In genomic region chr12:33284344-33284936, GRCm38 (mm10) we compare ENCODE assay signal across 14 mouse cellular contexts.
"Had no signal": no experiment of that assay in that cellular context is flagged by ENCODE, and none has a peak within 500 bp of the region (broad histone marks: within the 10 kb centered on the region; RNA-seq: fewer than 3 reads in every experiment).

No protein-coding gene starts in this region.

- H3K27me3 ChIP-seq: limb, embryonic 12.5 days; liver, embryonic 13.5 days; midbrain, embryonic 15.5 days; neural tube, embryonic 13.5 days had no signal

- H3K4me2 ChIP-seq: limb, embryonic 12.5 days; liver, embryonic 13.5 days; midbrain, embryonic 15.5 days; neural tube, embryonic 13.5 days had no signal

- H3K4me3 ChIP-seq: limb, embryonic 12.5 days; liver, embryonic 13.5 days; midbrain, embryonic 15.5 days; neural tube, embryonic 13.5 days had no signal

- H3K36me3 ChIP-seq: limb, embryonic 12.5 days; liver, embryonic 13.5 days; midbrain, embryonic 15.5 days; neural tube, embryonic 13.5 days had no signal

- DNase-seq: layer of hippocampus, adult 9-11 months; layer of hippocampus, postnatal 36 days; liver; liver, embryonic 13.5 days; liver, postnatal 0 days; lung, postnatal 36 days; retina, postnatal 1 day; right cerebral cortex, postnatal 4 days; spleen, adult 18-20 months; thymus, adult 18-20 months; thymus, postnatal 14 days had no signal

- H3K27ac ChIP-seq: limb, embryonic 12.5 days; liver, embryonic 13.5 days; neural tube, embryonic 13.5 days had no signal

- H3K9me3 ChIP-seq: limb, embryonic 12.5 days; liver, embryonic 13.5 days; midbrain, embryonic 15.5 days; neural tube, embryonic 13.5 days had no signal

- ATAC-seq: liver, postnatal 0 days; midbrain, embryonic 15.5 days had no signal

- H3K9ac ChIP-seq: limb, embryonic 12.5 days; liver, embryonic 13.5 days; liver, postnatal 0 days; midbrain, embryonic 15.5 days; neural tube, embryonic 13.5 days had no signal
